Mouse (Mus musculus) heart, adult 11 months (tissue): ENCODE results near the gene Zdhhc13.

ENCODE experiments used
- DNase-seq: peaks from one replicate; pipeline ENCODE4 v3.0.0; 2022

Gene Zdhhc13

DNA sequence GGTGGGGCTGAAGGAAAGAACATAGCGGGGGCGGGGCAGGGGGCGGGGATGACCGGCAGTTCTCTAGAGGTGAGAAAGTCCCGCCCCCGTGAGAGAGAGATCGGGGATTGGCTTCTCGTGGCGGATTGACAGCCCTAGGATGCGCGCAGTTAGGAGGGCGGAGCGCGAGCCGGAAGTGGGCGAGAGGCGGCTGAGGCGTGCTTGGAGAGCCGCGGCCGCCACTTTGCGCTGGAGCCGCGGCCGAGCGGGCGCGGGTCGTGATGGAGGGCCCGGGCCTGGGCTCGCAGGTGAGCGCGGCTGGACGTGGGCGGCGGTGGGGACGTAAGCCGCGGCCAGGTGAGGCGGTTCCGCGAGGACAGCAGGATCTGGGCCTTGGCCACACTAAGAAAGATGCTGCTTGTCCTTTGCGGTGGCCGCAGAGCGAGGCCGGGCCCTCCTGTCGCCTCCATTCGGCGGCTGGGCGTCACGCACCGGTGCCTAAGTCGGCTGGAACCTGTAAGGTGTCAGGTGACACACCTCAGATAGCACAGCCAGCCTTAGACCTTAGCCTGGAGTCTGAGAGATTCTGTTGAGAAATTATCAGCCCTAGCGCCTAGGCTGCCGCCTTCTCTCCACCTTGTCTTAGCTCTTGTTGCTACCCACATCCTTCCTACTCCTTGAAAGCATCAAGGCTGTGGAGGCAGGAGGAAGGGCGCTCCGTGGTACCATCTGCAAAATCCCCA lies at the start of gene Zdhhc13:
TSS of gene Zdhhc13 (plus strand) at position 153 of the 722 bp plus-strand sequence.
- peak; percentile 99 for DNase-seq

DNA sequence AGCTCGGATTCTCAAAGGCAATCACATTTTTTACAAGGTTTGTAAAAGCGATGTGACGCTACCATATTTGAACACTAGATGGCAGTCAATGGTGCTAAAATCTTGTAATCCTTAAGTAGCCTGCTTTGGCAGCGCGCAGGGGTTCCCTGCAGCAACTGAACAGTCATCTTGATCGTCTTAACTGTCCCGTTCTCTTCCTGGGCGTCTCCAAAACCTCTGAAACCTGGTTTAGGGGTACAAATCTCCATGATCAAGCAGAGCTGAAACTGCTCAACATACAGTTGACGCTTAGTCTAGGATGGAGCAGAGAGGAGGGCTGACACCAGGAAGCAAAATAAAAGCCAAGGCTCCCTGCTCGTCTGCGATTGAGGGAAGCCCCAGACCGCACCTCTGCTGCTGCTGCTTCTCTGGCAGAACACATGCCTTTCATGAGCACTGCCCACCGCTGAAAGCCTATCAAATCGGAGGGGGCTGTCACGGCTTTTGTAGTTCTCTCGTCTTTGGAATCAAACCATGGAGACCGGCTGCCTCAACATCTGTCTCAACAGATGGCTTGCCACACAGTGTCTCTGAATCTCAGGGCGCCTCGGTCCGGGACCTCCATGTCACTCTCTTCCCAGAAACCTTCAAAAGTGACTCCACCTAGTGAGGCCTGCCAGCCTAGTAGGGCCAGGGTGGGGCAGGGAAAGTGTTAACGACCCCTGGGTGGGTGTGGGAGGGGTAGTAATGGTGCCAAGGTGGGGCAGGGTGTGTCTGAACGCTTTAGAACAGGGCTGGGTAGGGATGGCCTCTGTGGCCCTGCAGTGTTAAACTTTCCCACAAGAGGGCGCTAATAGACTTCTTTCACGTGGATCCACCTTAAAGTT lies 39.3 kb upstream of the Zdhhc13 start:
- DNase-seq = peak; percentile 96

DNA sequence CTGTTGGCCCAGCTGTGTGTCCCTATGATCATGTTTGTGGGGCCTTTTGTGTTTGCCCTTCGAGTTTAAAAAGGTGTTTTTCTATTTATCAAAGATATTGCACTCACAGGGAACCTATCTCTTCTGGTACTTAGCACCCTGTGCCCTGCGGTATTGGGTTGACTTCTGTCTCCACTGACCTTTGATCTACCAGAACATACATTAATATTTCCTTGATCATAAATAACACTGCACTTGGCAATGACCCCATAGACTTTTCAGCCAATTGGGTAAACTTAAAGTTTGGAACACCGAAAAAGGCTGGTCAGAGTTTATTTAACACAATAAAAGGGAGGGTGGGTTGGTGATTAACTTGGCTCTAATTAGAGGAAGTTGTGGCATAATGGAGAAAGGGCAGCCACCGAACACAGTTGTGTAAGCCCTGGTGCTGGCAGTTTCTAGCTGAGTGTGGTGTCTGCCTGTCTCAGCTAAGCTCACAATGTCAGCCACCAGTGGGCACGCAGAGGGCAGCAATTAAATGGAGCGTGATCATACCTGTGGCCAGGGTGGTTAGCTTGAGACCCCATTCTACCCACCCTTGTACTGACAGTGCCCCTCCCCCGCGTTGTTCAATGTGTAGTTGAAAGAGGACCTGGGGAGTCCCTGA lies 38.5 kb upstream of the Zdhhc13 start:
- peak; percentile 85 for DNase-seq

DNA sequence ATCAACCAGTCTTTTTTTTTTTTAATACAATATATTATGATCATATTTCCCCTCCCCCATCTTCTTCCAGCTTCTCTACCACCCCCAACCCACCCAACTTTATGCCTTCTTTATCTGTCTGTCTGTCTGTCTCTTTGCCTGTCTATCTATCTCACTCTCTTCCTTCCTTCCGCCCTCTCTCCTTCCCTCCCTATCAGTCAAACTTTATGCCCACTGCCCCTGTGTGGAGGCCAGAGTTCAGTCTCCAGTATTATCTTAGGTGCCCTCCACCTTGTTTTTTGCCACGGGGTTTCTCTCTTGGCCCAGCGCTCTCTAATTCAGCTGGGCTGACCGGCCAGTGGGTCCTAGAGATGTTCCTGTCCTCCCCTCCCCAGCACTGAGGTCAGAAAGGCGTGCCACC lies 37.6 kb upstream of the Zdhhc13 start:
- peak; percentile 57 for DNase-seq

DNA sequence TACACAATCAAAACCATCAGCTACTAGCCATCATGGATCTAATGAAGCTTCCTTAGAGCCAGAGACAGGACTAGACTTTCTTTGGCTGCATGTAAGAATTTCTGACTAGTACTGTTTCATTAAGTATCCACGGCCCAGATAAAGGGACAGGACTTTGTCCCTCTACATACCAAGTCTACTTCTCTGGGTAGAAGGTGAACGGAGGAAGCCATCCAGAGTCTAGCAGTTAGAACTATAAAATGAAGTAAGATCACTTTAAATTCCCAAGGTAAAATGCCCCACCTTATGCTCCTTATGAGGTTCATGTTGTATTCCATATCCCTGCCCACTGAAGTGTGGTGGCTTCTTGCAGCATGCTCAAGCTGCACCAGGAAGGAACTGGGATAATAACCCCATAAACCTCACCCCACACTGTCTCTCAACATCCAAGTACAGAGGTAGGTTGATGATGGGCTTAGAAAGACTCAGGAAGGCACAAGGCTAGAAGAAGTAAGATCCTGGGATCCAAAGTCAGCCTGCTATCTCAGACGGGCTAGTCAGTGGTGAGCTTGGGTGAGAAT lies 34.3 kb upstream of the Zdhhc13 start:
- peak; percentile 52 for DNase-seq

DNA sequence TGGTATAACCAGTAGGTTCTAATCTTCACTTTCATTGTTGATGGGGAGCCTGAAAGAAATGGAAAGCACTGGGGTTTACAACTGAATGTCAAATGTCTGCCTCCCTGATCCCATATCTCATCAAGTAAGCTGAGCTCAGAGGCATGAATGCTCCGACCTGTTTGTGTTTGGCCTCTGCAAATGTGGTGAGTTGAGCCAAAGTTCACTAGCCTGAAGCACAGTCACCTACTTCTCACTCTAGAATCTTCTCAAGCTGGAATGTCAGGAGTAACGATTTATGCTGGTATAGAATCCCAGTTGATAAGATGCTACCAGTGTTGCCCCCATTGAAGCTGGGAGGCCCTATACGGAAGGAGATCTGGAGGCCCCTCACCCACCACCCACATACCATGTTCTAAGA lies 33.0 kb upstream of the Zdhhc13 start:
- DNase-seq = peak; percentile 48

DNA sequence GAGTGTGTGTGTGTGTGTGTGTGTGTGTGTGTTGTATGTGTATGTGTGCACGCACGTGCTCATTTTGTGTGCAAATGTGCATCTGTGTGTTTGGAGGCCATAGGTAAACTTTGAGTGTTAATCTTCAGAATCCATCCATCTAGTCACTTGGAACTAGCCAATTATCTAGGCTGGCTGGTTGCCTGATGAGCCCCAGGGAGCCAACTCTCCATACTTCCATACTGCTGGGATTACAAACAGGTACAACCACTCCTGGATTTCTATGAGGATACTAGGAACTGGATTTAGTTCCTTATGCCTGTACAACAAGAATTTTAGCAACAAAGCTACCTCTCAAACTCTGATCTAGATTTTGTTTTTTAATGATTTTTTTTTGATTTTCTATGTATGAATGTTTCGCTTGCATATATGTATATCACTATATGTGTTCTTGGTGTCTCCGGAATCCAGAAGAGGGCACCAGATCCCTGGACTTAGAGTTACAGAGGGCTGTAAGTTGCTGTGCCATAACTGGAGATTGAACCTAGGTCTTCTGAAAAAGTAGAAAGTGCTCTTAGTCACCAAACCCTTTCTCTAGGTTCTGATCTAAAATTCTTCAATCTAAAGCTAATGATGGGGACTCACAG lies 32.4 kb upstream of the Zdhhc13 start:
- peak; percentile 18 for DNase-seq

DNA sequence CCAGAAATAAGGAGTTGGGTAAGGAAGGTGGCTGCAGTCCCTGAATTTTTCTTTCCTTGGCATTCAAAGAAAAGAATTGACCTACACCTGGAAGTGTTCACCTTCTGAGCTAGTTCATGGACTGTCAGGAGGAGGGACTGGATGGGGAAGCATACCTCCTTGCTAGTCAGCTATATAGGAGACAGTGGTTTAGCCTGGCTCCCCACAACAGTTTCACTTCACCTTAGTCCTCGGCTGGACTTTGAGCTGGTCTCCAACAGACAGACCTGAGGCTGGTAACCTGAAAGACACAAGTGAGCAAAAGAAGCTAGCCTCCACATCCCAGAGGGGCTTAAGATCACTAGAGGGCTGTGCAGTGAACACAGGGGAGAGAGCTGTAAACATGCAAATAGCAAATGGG lies 30.7 kb upstream of the Zdhhc13 start:
- peak; percentile 30 for DNase-seq

DNA sequence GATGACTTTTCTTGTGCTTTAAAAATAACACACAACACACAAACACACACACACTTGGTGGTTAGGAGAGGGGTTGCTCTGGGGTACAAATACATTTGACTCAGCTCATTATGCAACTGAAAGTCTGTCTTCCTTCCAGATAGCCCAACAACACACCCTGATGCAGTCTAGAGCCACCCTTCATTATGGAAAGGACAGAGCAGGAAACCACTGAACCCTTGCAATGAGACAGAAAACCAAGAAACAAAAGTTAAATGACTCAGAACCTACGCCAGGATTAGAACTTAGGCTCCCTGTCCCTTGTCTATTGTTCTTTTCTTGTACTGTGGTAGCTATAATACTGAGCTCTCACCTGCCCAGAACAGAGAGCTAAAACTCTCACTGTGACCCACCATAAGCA lies 28.0 kb upstream of the Zdhhc13 start:
- DNase-seq = peak; percentile 29

DNA sequence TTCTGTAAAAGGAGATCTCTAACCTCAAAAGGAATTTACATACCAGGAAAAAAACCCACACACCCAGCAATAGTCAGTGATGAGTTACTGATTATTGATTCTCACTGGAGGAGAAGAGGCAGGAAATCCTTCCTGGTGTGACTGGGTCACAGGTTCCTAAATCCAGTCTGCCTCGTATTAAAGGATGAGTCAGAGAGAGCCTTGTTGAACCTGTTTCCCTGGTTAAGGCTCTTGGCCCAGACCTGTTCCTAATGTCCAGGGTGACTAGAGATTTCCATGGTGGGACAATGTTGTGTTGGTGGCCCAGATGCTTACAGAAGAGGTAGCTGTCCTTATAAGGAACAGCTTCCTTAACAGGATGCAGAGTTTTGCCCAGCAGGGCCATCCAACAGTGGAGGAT lies 26.5 kb upstream of the Zdhhc13 start:
- DNase-seq = peak; percentile 40

DNA sequence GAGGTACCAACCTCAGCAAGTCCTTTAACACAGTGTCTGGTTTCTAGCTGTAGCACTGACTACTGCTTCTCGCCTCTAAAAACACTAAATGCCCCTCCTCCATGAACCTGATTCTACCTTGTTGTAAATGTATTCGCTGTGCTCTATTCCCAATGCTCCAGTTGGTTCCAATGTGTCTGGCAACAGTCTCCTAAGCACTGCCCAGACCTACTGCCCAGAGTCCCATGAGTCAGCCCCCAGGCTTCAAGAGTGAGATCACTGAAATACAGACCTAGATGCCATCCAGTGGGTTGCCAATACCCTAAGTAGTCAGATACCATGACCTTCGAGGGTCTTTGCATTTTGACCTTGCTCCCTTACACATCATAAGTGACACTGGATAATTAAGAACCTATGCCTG lies 26.1 kb upstream of the Zdhhc13 start:
- peak; percentile 56 for DNase-seq

DNA sequence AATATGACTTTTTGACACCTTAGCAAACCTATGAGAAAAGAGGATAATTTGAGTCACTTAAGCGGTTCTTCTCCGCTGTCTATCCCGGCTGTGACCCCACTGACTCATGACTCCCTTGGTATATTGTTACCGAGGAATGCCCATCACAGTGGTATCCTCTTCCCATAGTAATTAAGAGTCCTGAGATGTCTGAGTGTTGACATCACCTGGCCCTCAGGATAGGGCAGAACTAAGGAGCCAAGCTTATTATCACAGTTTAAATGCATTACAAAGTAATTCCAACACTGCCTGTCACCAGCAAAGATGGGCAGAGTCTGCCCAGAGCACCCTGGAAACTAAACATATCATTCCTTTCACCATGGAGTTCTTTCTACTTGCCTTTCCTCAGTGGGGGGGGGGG lies 22.8 kb upstream of the Zdhhc13 start:
- peak; percentile 29 for DNase-seq

DNA sequence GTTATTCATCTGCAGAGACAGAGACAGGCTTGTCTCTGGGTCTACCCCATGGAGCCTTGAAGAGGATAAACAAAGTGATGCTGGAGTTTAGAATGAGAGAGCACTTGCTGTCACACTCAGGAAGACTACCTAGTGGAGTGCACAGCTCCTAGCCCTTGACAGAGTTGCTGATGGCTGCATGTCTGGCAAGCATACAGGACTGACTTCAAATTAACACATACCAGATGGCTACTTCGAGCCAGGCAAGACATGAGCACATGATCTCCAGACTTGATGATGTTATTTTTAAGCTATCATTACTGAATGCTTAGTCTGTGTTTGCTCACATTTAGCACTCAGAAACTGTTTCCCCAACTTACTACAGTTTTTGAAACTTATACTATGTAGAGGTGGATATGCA lies 19.1 kb upstream of the Zdhhc13 start:
- DNase-seq = peak; percentile 87

DNA sequence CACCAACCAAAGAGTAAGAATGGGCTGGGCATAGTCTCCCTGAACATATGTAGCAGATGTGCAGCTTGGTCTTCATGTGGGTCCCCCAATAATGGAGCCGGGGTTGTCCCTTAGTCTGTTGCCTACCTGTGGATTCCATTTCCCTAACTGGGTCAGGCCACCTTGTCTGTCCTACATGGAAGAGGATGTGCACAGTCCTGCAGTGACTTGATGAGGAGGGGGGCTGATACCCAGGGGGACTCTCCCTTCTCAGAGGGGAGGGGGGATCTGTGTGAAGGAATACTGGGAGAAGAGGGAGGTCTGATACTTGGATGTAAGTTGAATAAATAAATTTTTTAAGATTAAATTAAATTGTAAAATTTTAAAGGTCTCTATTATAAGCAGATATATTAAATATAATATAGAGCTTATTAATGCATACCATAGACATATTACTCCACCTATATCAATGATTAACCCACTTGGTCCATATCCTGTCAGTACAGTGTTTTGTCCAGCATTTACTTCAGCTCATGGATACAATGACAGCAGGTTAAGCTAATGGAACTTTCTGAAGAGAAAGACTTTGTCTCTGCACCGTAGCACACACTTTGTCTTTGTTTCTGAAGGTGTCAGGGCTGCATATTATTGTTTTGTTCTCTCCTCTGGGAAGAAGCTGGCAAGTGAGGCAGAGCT lies 16.6 kb upstream of the Zdhhc13 start:
- DNase-seq = peak; percentile 83

DNA sequence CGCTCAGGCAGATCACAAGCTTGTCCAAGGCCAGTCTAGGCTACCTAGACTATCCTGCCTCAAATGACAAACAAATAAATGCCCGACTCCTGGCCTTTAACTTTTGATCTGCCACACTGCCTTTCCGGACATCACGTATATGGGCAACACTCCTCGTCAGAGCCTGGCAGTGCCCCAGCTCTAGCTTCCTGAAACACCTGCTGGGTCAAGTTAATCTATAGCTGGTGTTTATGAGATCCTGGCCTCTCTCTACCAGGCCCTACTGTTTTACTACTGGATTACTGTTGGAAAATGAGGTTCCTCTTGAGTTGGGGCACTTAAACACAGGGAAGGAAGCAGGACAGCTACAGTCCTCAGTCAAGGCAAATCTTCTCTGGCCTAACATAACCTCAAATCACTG lies 15.5 kb upstream of the Zdhhc13 start:
- DNase-seq = peak; percentile 43

DNA sequence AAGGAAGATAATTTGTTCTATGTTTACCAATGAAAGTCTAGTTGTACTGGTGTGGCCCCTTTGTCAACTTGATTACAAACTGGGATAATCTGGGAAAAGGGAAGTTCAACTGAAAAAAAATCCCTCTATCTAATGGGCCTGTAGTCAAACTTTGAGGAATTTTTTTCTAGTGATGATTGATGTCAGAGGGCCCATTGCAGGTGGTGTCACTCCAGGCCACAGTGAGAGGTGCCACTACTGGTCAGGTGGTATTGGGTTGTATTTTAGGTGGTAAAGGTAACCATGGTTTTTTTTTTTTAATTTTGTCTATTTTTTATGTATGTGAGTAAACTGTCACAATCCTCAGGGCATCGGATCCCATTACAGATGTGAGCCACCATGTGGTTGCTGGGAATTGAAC lies 14.2 kb upstream of the Zdhhc13 start:
- peak; percentile 74 for DNase-seq

DNA sequence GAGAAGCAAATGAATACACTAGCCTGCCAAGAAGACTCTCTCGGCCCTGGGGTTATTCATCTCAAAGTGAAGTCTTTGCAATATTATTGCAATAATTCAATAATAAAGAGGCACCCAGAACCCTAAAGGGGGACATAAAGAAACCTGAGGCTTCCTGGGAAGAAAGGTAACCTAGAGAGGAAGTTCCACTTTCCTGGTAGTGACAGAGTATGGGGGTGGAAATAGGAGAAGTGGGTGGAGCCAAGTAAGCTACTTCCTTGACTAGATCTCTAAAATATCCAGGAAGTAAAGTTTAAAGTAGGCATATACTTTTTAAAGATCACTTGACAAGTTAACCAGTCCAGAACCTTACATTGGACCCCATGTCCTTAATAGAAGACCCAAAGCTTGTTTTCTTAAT lies 13.4 kb upstream of the Zdhhc13 start:
- DNase-seq = peak; percentile 4

DNA sequence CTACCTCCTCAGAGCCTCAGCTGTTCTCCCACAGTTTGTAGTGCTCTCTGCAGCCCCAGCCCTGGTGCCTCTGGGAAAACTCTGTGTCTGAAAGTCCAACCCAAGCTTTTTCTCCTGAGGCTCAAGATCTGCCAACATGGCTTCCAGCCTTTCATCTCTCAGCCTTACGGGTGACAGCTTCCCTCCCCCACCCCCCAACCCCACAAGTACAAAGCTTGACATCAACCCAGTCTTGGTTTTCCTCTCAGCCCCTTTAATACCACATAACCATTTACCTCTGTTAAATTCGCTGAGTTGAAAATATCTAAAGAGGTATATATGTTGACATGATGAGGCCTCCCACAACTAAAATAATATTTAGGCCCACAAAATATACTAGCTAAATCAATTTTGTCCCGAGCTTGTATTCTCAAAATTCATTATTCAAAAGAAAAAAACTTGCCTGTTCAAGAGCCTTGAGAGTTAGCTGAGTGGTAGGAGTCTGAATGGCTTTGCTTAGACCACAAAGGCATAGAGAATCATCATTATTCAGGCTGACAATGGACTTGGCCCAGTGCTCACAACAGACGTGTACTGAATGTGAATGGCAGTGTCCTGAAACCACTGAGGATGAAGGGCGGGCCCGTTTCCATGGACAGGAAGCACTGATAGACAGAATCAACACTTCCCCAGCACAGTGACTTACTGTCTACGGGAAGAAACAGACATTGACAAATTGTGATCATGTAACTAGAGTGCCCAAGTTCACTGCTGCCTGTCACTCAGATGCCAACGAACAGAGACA lies 10.9 kb upstream of the Zdhhc13 start:
- peak; percentile 19 for DNase-seq

DNA sequence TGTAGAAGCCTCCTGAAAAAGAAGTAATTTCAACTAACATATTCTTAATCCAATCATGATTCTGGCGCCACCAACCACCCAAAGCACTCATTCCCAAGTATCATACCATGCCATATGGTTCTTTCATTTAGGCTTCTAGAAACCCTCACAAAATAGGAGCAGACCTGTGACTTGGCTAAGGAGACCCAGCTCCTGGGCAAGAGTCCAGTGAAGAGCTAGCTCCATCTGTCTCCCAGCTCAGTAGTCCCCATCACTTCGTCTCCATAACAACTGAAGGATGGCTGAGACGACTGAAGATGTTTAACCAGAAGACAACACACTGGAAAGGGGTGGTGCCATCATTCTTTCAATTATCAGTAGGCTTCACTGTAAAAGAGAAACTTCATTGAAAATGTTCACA lies 9.7 kb upstream of the Zdhhc13 start:
- peak; percentile 12 for DNase-seq

DNA sequence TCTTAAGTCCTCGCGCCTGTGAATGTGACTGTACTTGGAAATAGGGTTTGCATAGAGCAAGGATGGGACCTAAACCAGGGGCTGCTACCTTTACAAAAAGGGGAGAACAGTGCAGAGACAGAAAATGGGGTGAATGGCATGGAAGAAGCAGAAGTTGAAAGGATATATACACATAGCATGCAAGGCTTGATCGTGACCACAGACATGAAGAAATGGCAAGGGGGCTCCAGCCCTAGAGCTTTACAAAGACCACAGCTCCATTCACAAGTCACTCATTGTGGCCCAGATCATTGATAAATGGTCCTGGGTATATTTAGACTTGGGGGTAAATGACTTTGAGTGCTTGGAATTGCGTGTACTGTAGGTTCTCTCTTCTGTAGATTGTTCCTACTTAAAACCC lies 6.4 kb upstream of the Zdhhc13 start:
- no peak for DNase-seq

DNA sequence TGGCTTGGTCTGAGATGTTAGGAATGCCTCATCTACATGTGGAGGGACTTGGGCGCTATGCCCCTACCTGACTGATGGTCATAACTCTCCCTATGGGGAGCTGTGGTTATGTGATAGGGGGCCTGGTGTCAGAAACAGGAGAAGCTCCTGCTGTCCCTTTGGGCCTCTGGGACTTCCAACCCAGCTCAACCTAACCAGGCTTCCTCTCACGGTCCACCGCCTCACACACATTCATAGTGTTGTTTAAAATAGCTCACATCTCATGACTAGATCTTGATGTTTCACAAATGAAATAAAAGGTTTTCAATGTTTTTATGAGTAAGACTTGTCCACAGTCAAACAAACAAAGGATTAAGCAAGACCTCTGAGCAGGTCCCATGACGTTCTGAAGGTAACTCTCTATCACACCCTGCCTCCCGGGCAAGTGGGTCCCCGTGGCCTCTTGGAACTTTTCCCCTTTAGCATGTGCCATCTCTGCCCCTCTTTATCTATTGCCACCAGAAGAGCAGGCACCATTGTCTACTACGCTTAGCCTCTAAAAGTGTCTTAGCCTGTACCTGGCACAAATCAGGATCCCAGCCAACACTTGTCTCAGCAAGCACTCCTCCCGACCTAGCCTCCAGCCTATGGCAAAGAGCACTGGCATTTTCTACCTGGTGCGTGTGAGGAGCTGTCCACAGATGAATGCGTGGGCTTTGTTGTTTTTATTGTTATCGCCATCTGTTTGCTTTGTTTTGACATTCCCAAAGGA lies 3.9 kb upstream of the Zdhhc13 start:
- DNase-seq = no peak
